Mouse (Mus musculus) heart, embryonic 11.5 days (tissue): ENCODE results near the gene Dhx37. TPM values are rescaled to one million over a fixed set of nuclear protein-coding genes. Genes with fewer than 3 reads are reported as not detected.
"Not testable (repeated sequence)": the region's sequence is repeated elsewhere in the genome, so short reads cannot be mapped to it uniquely, and the experiment has no call there.

Experiments used
- ATAC-seq: fragments of 200-750 bp; cut with Nextera tagmentation; replicated peaks from 2 replicates; pipeline ENCODE4 v1.8.0; 2017; ENCODE audit warnings: moderate library complexity; ENCODE audit not compliant: insufficient number of reproducible peaks, low FRiP score, low TSS enrichment
- H3K27ac ChIP-seq: fragments of 300-500 bp; sonication (generic); 2 replicates; pipeline ENCODE4 v1.5.1; 2014; ENCODE audit warnings: mild to moderate bottlenecking, low read depth, low read length
- H3K27me3 ChIP-seq: fragments of 300-500 bp; sonication (generic); 2 replicates; pipeline ENCODE4 v1.6.1; 2014; ENCODE audit warnings: mild to moderate bottlenecking, low read length, mixed read lengths; ENCODE audit not compliant: control insufficient read depth, insufficient read depth
- H3K36me3 ChIP-seq: fragments of 300-500 bp; sonication (generic); 2 replicates; pipeline ENCODE4 v1.6.1; 2014; ENCODE audit warnings: mild to moderate bottlenecking, low read length, moderate library complexity, mixed read lengths; ENCODE audit not compliant: control insufficient read depth, insufficient read depth
- H3K4me1 ChIP-seq: fragments of 300-500 bp; sonication (generic); 2 replicates; pipeline ENCODE4 v1.6.1; 2014; ENCODE audit warnings: low read length; ENCODE audit not compliant: control insufficient read depth, insufficient read depth
- H3K4me2 ChIP-seq: fragments of 300-500 bp; sonication (generic); 2 replicates; pipeline ENCODE4 v1.6.1; 2014; ENCODE audit warnings: mild to moderate bottlenecking, moderate library complexity
- H3K4me3 ChIP-seq: fragments of 300-500 bp; sonication (generic); 2 replicates; pipeline ENCODE4 v1.5.1; 2014; ENCODE audit warnings: low read depth, low read length
- H3K9ac ChIP-seq: fragments of 300-500 bp; sonication (generic); 2 replicates; pipeline ENCODE4 v1.6.1; 2014; ENCODE audit warnings: mild to moderate bottlenecking, low read depth, low read length, moderate library complexity
- H3K9me3 ChIP-seq: fragments of 300-500 bp; sonication (generic); replicated peaks from 2 replicates; pipeline ENCODE4 v1.6.1; 2016; ENCODE audit warnings: low read length; ENCODE audit not compliant: control insufficient read depth
- WGBS: fragments of 180-500 bp; shearing (Covaris S2); extraction: QIAGEN DNeasy Blood & Tissue Kit; methylation state at CpG from one replicate; pipeline ENCODE4 v1.1.7; 2014; ENCODE audit not compliant: insufficient replicate concordance; 5-methylcytosine and 5-hydroxymethylcytosine counted together
- polyA plus RNA-seq: library from polyadenylated mRNA; unstranded; fragments of >200 nt; fragmentation: Nextera tagmentation; extraction: Ambion mirVana; gene quantifications from 2 replicates; pipeline ENCODE4 v1.2.1, GENCODE M21; 2014

Gene Dhx37
- polyA plus RNA-seq, 1 experiment from 2014 or later, result 10.6 TPM

DNA sequence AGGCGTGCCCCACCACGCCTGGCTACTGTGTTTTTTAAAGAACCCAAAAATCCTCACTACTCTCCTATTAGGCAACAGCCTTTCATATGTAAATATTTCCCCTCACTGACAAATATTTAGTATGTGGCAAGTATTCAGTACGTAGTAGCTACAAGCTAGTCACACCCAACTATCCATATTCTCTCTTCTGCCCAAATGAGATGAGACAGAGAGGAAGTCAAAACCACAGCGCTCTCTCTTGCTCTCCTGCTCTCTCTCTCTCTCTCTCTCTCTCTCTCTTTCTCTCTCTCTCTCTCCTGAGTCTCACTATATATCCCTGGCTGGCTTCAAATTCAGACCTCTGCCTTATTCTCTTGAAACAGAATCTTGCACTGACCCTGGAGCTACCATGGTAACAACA lies 10.6 kb upstream of the Dhx37 start:
- H3K4me1 ChIP-seq, result no peaks in the 10 kb centered on the region
- peaks cover 2% of the 10 kb centered on the region; the same call in 1 of the 2 replicates for H3K36me3 ChIP-seq
- no peak overlapping the region for H3K4me3 ChIP-seq
- no peak for ATAC-seq
- no peaks in the 10 kb centered on the region for H3K27me3 ChIP-seq
- WGBS, result 95% methylated on average over 4 of the region's 4 CpGs
- H3K9ac ChIP-seq, result no peak overlapping the region
- no peak overlapping the region for H3K4me2 ChIP-seq
- H3K27ac ChIP-seq, result no peak overlapping the region
- H3K9me3 ChIP-seq, result no peaks in the 10 kb centered on the region

DNA sequence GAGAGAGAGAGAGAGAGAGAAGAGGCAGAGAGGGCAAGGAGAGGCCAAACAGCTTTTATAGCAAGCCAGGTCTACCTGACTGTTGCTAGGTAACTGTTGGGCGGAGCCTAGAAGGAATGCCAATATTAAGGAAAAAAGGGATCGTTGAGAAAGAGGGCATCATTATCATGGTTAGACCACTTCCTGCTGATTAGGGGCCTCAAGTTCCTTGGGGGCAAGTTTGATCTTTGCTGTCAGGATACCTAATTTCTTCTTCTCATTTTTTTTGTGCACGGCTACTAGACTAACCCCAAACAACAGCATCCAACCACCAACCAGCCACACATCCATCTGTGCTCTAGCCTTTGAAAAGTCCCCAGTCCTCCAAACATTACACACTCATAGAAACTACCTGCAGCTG lies 10.0 kb upstream of the Dhx37 start:
- H3K4me3 ChIP-seq, result no peak overlapping the region
- H3K36me3 ChIP-seq, result peaks cover 2% of the 10 kb centered on the region; the same call in 1 of the 2 replicates
- no peak for ATAC-seq
- no peaks in the 10 kb centered on the region for H3K9me3 ChIP-seq
- no peaks in the 10 kb centered on the region for H3K27me3 ChIP-seq
- WGBS, result 73% methylated on average over 3 of the region's 3 CpGs
- H3K9ac ChIP-seq, result no peak overlapping the region
- H3K4me1 ChIP-seq, result no peaks in the 10 kb centered on the region
- H3K4me2 ChIP-seq, result no peak overlapping the region
- H3K27ac ChIP-seq, result no peak overlapping the region

DNA sequence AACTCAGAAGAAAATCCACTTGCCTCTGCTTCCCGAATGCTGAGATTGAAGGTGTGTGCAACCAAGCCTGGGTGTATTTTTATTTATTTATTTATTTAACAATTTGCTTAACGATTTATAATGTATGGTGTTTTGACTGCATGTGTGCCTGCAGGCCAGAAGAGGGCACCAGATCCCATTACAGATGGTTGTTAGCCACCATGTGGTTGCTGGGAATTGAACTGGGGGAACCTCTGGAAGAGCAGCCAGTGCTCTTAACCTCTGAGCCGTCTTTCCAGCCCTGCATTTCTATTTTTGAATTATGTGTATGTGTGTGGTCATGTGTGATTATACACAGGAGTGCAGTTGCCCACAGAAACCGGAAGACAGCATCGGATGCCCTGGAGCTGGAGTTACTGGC lies 9.4 kb upstream of the Dhx37 start:
- no peak overlapping the region for H3K4me2 ChIP-seq
- no peak overlapping the region for H3K27ac ChIP-seq
- H3K36me3 ChIP-seq, result peaks cover 2% of the 10 kb centered on the region; the same call in 1 of the 2 replicates
- no peaks in the 10 kb centered on the region for H3K27me3 ChIP-seq
- H3K9me3 ChIP-seq, result no peaks in the 10 kb centered on the region
- 81% methylated on average over 5 of the region's 5 CpGs for WGBS
- ATAC-seq, result no peak
- no peaks in the 10 kb centered on the region for H3K4me1 ChIP-seq
- H3K4me3 ChIP-seq, result no peak overlapping the region
- H3K9ac ChIP-seq, result no peak overlapping the region

DNA sequence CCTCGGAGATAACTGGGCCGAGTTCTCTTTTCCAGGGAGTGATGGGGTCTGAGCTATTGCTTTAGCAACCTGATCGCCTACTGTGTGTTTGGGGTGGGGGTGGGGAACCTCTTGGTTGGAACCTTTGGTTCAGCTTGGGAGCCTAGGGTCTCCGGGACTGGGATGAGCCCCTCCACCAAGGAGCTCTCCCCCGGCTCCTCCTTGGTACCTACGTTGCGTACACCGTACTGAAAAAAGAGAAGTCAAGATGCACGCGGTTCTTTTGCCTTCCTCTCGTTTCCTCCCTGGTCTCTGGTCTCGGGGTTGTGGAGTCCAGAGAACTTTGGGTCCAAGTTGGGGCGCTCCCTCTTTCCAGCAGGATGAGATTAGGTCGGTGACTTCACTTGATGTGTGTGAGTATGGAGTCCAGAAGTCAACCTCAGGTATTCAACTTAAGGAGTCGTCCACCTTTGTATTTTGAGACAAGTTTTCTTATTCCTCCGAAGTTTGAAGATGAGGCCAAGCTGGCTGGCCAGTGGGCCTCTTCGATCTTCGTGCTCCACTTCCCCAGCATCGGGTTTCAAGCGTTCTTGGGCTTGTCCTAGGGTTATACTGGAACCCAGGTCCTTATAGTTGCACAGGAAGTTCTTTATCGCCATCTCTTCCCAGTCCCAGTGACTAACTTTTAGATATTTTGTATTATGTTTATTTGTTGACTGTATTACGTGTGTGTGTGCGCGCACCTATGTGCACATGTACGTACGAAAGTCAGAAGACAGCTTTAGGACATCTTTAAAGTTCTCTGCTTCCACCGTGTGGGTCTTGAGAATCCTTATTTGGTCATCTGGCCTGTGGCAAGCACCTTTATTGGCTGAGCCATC lies 8.4 kb upstream of the Dhx37 start:
- Histone ChIP-seq H3K27me3 (no peaks in the 10 kb centered on the region), H3K27ac (peak overlapping the region; percentile 84), H3K9ac (peak overlapping the region; percentile 91), H3K4me2 (peak overlapping the region; percentile 87), H3K9me3 (no peaks in the 10 kb centered on the region), H3K4me3 (peak overlapping the region; percentile 94), H3K4me1 (no peaks in the 10 kb centered on the region), H3K36me3 (no peaks in the 10 kb centered on the region; the same call in 1 of the 2 replicates)
- 21% methylated on average over 27 of the region's 27 CpGs for WGBS
- ATAC-seq, result no peak

DNA sequence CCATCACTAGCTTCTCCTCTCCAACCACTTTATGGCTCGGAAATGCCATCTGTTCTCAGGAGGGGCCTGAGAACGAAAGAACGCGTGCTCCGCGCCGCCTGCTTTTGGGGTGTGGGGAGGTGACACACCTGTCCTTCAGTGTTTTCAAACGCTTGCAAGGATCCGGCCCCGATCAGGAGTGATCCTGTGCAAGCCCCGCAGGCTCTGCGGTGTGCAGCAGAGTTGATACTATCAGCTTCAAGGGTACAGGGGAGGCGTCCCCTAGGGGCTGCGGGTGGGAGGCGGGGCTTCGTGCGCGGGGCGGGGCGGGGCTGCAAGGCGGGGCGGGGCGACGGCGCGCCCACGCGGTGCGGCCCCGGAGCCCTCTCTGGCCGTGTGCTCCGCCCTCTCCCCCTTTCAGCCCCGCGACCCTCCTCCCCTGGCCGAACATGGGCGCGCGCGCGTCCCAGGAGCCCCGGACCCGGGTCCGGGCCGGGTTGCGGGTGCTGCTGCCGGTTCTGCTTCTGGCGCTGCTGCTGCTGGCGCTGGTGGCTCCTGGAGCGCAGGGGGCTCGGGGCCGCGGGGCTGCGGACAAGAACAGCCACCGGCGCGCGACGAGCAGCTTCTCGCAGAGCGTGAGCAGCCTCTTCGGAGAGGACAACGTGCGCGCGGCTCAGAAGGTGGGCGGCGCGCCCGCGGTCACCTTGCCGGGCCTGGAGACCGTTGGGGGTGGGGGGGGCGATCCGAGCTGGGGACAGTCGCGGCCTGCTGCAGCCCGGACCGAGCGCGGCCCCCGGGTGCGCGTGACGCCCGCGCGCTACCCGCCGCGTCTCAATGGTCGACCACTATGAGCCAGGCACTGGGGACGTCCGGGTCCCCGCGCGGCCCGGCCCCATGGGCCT lies 7.6 kb upstream of the Dhx37 start, which contains the start of gene Bri3bp:
Gene Bri3bp, plus strand, starts transcription at position 335 of the 881 bp plus-strand sequence.
- Histone ChIP-seq H3K4me2 (peak within 1 kb of the TSS; percentile 87), H3K36me3 (no peaks in the 10 kb centered on the region; the same call in 1 of the 2 replicates), H3K4me3 (peak within 1 kb of the TSS; percentile 94), H3K27me3 (no peaks in the 10 kb centered on the region), H3K4me1 (no peaks in the 10 kb centered on the region), H3K9ac (peak within 1 kb of the TSS; percentile 91), H3K27ac (peak within 1 kb of the TSS; percentile 84), H3K9me3 (no peaks in the 10 kb centered on the region)
- WGBS, result under 1% methylated on average over 86 of the region's 97 CpGs
- ATAC-seq, result peak; percentile 92

DNA sequence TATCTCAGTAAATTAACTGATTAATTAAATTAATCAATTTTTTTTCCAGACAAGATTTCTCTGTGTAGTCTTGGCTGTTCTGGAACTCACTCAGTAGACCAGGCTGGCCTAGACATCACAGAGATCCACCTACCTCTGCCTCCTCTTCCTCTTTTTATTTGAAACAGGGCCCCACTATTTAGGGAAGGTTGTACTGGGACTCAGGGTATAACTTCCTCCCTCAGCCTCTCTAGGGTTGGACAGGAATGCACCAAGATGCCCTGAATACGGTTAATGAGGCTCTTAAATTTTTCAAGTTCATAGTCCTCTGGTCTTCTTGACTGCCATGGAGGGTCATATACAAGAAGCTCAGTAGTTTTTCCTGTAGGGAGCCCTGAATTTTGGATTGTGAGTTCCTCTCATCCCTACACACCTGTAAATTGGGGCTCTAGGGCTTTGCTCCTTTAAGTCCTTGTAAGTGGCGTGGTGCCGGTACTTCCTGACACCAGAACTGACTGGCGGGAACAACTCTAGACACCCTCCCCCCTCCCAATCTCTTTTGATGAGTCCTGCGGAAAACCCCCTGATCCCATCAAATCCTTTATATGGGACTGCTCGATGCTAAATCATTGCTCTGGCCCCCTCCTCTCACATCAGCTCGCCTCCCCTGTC lies 6.8 kb upstream of the Dhx37 start:
- peak overlapping the region; percentile 94 for H3K4me3 ChIP-seq
- H3K4me1 ChIP-seq, result no peaks in the 10 kb centered on the region
- H3K27ac ChIP-seq, result peak overlapping the region; percentile 66
- ATAC-seq, result no peak
- no peaks in the 10 kb centered on the region for H3K9me3 ChIP-seq
- no peaks in the 10 kb centered on the region for H3K27me3 ChIP-seq
- H3K9ac ChIP-seq, result peak overlapping the region; percentile 91
- 3% methylated on average over 7 of the region's 7 CpGs for WGBS
- peak overlapping the region; percentile 87 for H3K4me2 ChIP-seq
- H3K36me3 ChIP-seq, result no peaks in the 10 kb centered on the region; the same call in 1 of the 2 replicates

DNA sequence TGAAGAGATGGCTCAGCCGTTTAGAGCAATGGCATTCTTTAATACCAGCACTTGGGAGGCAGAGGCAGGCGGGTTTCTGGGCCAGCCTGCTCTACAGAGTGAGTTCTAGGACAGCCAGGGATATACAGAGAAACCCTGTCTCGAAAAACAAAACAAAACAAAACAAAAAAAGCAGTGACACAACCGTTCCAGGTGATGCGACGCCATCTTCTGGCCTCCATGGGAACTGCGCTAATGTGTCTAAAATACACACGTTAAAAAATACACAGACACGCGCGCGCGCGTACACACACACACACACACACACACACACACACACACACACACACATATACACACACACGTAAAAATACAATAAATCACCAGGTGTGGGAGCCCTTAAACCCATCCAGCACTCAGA lies 426 bp upstream of the Dhx37 start:
- peak overlapping the region; percentile 95 for H3K4me2 ChIP-seq
- not testable (repeated sequence) for H3K9ac ChIP-seq, H3K27me3 ChIP-seq, H3K27ac ChIP-seq, H3K36me3 ChIP-seq, H3K9me3 ChIP-seq, H3K4me1 ChIP-seq, ATAC-seq
- WGBS, result 55% methylated on average over 15 of the region's 15 CpGs
- H3K4me3 ChIP-seq, result peak overlapping the region; percentile 85

DNA sequence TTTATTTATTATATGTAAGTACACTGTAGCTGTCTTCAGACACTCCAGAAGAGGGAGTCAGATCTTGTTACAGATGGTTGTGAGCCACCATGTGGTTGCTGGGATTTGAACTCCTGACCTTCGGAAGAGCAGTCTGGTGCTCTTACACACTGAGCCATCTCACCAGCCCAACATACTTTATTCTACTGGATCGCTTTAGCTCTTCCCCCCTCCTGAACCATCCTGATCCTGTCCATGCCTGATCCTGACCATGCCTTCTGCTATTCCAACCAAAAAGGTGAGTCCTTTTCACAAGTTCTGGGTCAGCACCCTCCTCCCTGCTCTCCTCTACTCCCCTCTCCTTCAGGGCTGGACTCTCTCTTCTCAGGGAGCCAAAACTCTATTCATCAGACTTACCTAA lies 1.6 kb downstream of the Dhx37 start:
- H3K4me3 ChIP-seq, H3K4me2 ChIP-seq, H3K9me3 ChIP-seq, H3K27me3 ChIP-seq, H3K4me1 ChIP-seq, H3K27ac ChIP-seq, H3K9ac ChIP-seq, ATAC-seq: not testable (repeated sequence)
- H3K36me3 ChIP-seq, result peaks cover 24% of the 10 kb centered on the region
- WGBS, result 93% methylated on average over 2 of the region's 2 CpGs
